Mouse (Mus musculus) heart, postnatal 4 days (tissue): ENCODE measurements at regions not wholly inside any gene's neighbourhood (a gene's known extent, or its start where the extent isn't known, plus 50 kb on each side); places are given as distances from the start of the nearest gene placed in this dataset.
A peak's percentile ranks its signal among the peaks of the same experiment; 100 is the strongest.

Experiments
- DNase-seq: peaks from one replicate; pipeline ENCODE4 v3.0.0; 2021

GRCm38 (mm10) chr13:80946034-80946433, 62.9 kb downstream of the Arrdc3 start:
- no peak for DNase-seq

- DNase-seq = no peak
Measured at GRCm38 (mm10) chr13:80947705-80948104, 64.5 kb downstream of the Arrdc3 start.

GRCm38 (mm10) chr13:80949133-80949697, 66.0 kb downstream of the Arrdc3 start:
- no peak for DNase-seq

- DNase-seq = no peak
Measured at GRCm38 (mm10) chr13:80950239-80950638, 67.1 kb downstream of the Arrdc3 start.

- no peak for DNase-seq
Measured at GRCm38 (mm10) chr13:80950803-80951202, 67.6 kb downstream of the Arrdc3 start.

- DNase-seq = no peak
Measured at GRCm38 (mm10) chr13:80951327-80951726, 68.1 kb downstream of the Arrdc3 start.

GRCm38 (mm10) chr13:80952851-80953250, 69.7 kb downstream of the Arrdc3 start:
- no peak for DNase-seq

GRCm38 (mm10) chr13:80954059-80954645, 71.0 kb downstream of the Arrdc3 start:
- DNase-seq = no peak

- DNase-seq = no peak
Measured at GRCm38 (mm10) chr13:80956966-80957365, 73.8 kb downstream of the Arrdc3 start.

- DNase-seq = no peak
Measured at GRCm38 (mm10) chr13:80957419-80958139, 74.4 kb downstream of the Arrdc3 start.

- DNase-seq = no peak
Measured at GRCm38 (mm10) chr13:80959763-80960162, 76.6 kb downstream of the Arrdc3 start.

- no peak for DNase-seq
Measured at GRCm38 (mm10) chr13:80961985-80962617, 78.9 kb downstream of the Arrdc3 start.

GRCm38 (mm10) chr13:80962789-80963590, 79.8 kb downstream of the Arrdc3 start:
- peak; percentile 87 for DNase-seq

- DNase-seq = peak; percentile 27
Measured at GRCm38 (mm10) chr13:80963591-80963940, 80.4 kb downstream of the Arrdc3 start.

- DNase-seq = no peak
Measured at GRCm38 (mm10) chr13:80971664-80972063, 88.5 kb downstream of the Arrdc3 start.

- no peak for DNase-seq
Measured at GRCm38 (mm10) chr13:80974424-80974823, 91.2 kb downstream of the Arrdc3 start.

- peak; percentile 35 for DNase-seq
Measured at GRCm38 (mm10) chr13:80977266-80977665, 94.1 kb downstream of the Arrdc3 start.

GRCm38 (mm10) chr13:80981201-80981600, 98.0 kb downstream of the Arrdc3 start:
- no peak for DNase-seq

GRCm38 (mm10) chr13:80986657-80987056, 103.5 kb downstream of the Arrdc3 start:
- no peak for DNase-seq

GRCm38 (mm10) chr13:80989756-80990155, 106.6 kb downstream of the Arrdc3 start:
- DNase-seq = peak; percentile 80

- DNase-seq = no peak
Measured at GRCm38 (mm10) chr13:80992342-80992741, 109.2 kb downstream of the Arrdc3 start.

- no peak for DNase-seq
Measured at GRCm38 (mm10) chr13:81008864-81009766, 125.9 kb downstream of the Arrdc3 start.
